Mouse (Mus musculus) small intestine, adult 2 months (tissue): Measurements from ENCODE around the gene Slc39a7.

Experiments
- CTCF ChIP-seq: fragments of 200-500 bp; IDR thresholded peaks from 2 replicates; pipeline ENCODE4 v1.5.1; 2012; ENCODE audit warnings: low read depth, mild to moderate bottlenecking, control low read depth, inconsistent platforms, low read length, moderate library complexity, mixed read lengths; ENCODE audit not compliant: insufficient replicate concordance, insufficient read length; ENCODE audit errors: extremely low read depth
- POLR2A ChIP-seq: fragments of 200-500 bp; IDR thresholded peaks from 2 replicates; pipeline ENCODE4 v1.6.1; 2012; ENCODE audit warnings: low read depth, mild to moderate bottlenecking, control low read depth, inconsistent platforms, low read length, moderate library complexity

DNA sequence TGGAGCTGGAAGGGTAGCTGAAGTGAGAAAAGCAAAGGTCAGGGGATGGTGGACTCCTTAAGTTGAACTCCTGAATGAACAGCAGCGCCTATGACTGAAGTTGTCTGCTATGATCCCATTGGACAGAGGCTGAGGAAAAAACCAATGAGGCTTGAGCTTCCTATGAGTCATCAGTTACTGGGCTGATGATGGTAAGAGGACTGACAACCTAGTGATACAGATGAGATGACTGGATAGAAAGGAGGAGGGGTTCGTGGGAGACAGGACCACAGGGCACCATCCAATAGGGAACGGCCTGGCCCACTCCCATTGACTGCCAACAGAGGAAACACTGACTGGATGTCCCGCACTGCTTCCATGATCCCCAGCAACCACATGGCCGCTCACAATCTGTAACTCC, 48.1 kb upstream of the Slc39a7 start:
- no peak for TF ChIP-seq CTCF
- TF ChIP-seq POLR2A = no peak
